8 mouse cellular contexts compared by ENCODE assay signal in the genomic region with DNA sequence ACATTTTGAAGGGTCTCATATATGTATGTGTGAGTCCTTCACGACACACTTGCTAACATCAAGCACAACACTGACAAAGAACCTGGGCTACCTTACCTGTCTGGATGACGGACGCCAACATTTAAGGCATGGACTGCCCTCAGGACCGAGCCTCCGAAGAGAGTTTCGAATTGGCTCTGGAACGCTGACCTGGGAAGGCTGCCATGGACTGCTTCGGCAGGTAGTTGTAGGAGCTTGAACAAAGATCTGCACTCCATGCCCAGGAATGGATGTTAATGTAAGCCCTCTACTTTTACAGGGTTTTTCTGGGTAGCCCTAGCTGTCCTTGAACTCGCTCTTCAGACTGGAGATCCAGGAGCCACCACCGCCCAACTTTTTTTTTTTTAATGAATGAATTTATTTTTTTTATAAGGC. TPM values are rescaled to one million over a fixed set of nuclear protein-coding genes. Genes with fewer than 3 reads are reported as not detected.
DNase-seq lines count a peak whose midpoint lies in the region; ATAC-seq lines count a peak whose summit lies in the region.

No protein-coding gene starts in this region.

- no peak for DNase-seq in heart, postnatal 10 days
- DNase-seq in NIH3T3 (ENCODE audit: low read depth), result peak; percentile 57
- peak; percentile 25 to 39 for DNase-seq in kidney, postnatal 4 days
- peak; percentile 59 for DNase-seq in neural tube, embryonic 10.5 days (ENCODE audit: extremely low spot score, low spot score)
- DNase-seq in thymus, postnatal 10 days (ENCODE audit: low spot score in 2 of 2), result no peak

- no peaks in the 10 kb centered on the region for H3K9me3 ChIP-seq in heart, embryonic 11.5 days (replicated peaks; ENCODE audit: control insufficient read depth, low read length)
- no peaks in the 10 kb centered on the region for H3K9me3 ChIP-seq in forebrain, embryonic 13.5 days (replicated peaks)

- intact Hi-C loops in heart, postnatal 10 days (cut with DNase I), result no loop called here

- no peak for ATAC-seq in heart, embryonic 11.5 days (replicated peaks; ENCODE audit: insufficient number of reproducible peaks, low FRiP score, low TSS enrichment)
- no peak for ATAC-seq in forebrain, embryonic 13.5 days
- ATAC-seq in inflammation-experienced regulatory T-cells, adult 6 months, result no peak

- H3K9ac ChIP-seq in heart, embryonic 11.5 days (ENCODE audit: low read depth, low read length), result peak overlapping the region; percentile 70
- H3K9ac ChIP-seq in forebrain, embryonic 13.5 days, result peak overlapping the region; percentile 77

- peaks cover 4% of the 10 kb centered on the region; the same call in 1 of the 2 replicates for H3K27me3 ChIP-seq in heart, embryonic 11.5 days (ENCODE audit: control insufficient read depth, insufficient read depth, low read length)
- H3K27me3 ChIP-seq in forebrain, embryonic 13.5 days, result 0 out of 2 replicates have a peak, but pooled peaks cover 3% of the 10 kb centered on the region

- no peaks in the 10 kb centered on the region for H3K36me3 ChIP-seq in heart, embryonic 11.5 days (ENCODE audit: control insufficient read depth, insufficient read depth, low read length)
- no peaks in the 10 kb centered on the region for H3K36me3 ChIP-seq in forebrain, embryonic 13.5 days (ENCODE audit: poor library complexity, severe bottlenecking)

- no peak overlapping the region for H3K27ac ChIP-seq in heart, embryonic 11.5 days (ENCODE audit: low read depth, low read length)
- no peak overlapping the region for H3K27ac ChIP-seq in forebrain, embryonic 13.5 days

- WGBS in heart, embryonic 11.5 days (ENCODE audit: insufficient replicate concordance), result 3% methylated on average over 10 of the region's 10 CpGs
- WGBS in forebrain, embryonic 13.5 days, result 1% methylated on average over 10 of the region's 10 CpGs

- no peaks in the 10 kb centered on the region for H3K4me1 ChIP-seq in heart, embryonic 11.5 days (ENCODE audit: control insufficient read depth, insufficient read depth, low read length)
- H3K4me1 ChIP-seq in forebrain, embryonic 13.5 days, result peaks cover 10% of the 10 kb centered on the region

- H3K4me2 ChIP-seq in heart, embryonic 11.5 days, result peak overlapping the region; percentile 81
- peak overlapping the region; percentile 63 for H3K4me2 ChIP-seq in forebrain, embryonic 13.5 days

- peak overlapping the region; percentile 65 for H3K4me3 ChIP-seq in heart, embryonic 11.5 days (ENCODE audit: low read depth, low read length)
- H3K4me3 ChIP-seq in forebrain, embryonic 13.5 days, result peak overlapping the region; percentile 59

RNA-seq across cellular contexts. Expression of gene Trim27, which starts 44.0 kb away (rescaled TPM):
- 94.9 and 102 TPM in 2 replicates for polyA plus RNA-seq in heart, embryonic 11.5 days (2014; fragmentation: Nextera tagmentation; extraction: Ambion mirVana)
- total RNA-seq in heart, postnatal 10 days (2021), result 10 to 100 TPM; 26.9 to 33.6 TPM
- polyA plus RNA-seq in forebrain, embryonic 13.5 days (2015; fragmentation: Nextera tagmentation; extraction: Ambion mirVana), result 109 and 114 TPM in 2 replicates
- polyA plus RNA-seq in inflammation-experienced regulatory T-cells, adult 6 months (2017; shearing (Covaris generic)), result 10 to 100 TPM; 16.0 to 17.3 (median 16.3) TPM

Comparison
In these comparisons a context has a peak if more than half of its experiments do, and no peak if none do; other contexts are left out.
1. DNase-seq: peak in NIH3T3 (single experiment), kidney, postnatal 4 days (2 of 2) and neural tube, embryonic 10.5 days (single experiment); none in heart, postnatal 10 days (0 of 2) and thymus, postnatal 10 days (0 of 2).